Mouse (Mus musculus): ENCODE measurements around the gene Gm42669.
A peak's percentile ranks its signal among the peaks of the same experiment; 100 is the strongest.

Gene Gm42669

GRCm38 (mm10) chr5:107507321-107507720 lies at the start of gene Gm42669:
TSS of gene Gm42669 (plus strand) at chr5:107507621.
- no peak for DNase-seq (ENCODE audit: low spot score in 2 of 2)

- no peak for DNase-seq (ENCODE audit: low spot score in 2 of 2)
These were observed 45.0 kb upstream of the Gm42669 start for GRCm38 (mm10) chr5:107462147-107463076.

GRCm38 (mm10) chr5:107466501-107466900 lies 40.9 kb upstream of the Gm42669 start:
- no peak for DNase-seq (ENCODE audit: low spot score in 2 of 2)

- no peak for DNase-seq (ENCODE audit: low spot score in 2 of 2)
These were observed 40.3 kb upstream of the Gm42669 start for GRCm38 (mm10) chr5:107467098-107467497.

- DNase-seq (ENCODE audit: low spot score in 2 of 2): peak; percentile 26 to 35
These were observed 36.7 kb upstream of the Gm42669 start for GRCm38 (mm10) chr5:107470600-107471329.

GRCm38 (mm10) chr5:107480194-107480593 lies 27.2 kb upstream of the Gm42669 start:
- DNase-seq (ENCODE audit: low spot score in 2 of 2): no peak

- DNase-seq (ENCODE audit: low spot score in 2 of 2): no peak
These were observed 18.4 kb upstream of the Gm42669 start for GRCm38 (mm10) chr5:107488996-107489395.

GRCm38 (mm10) chr5:107491036-107491435 lies 16.4 kb upstream of the Gm42669 start:
- DNase-seq (ENCODE audit: low spot score in 2 of 2): no peak

- DNase-seq (ENCODE audit: low spot score in 2 of 2): no peak
These were observed 14.9 kb upstream of the Gm42669 start for GRCm38 (mm10) chr5:107492471-107492870.

GRCm38 (mm10) chr5:107494759-107495158 lies 12.7 kb upstream of the Gm42669 start:
- no peak for DNase-seq (ENCODE audit: low spot score in 2 of 2)

- DNase-seq (ENCODE audit: low spot score in 2 of 2): no peak
These were observed 11.4 kb upstream of the Gm42669 start for GRCm38 (mm10) chr5:107496047-107496446.

- DNase-seq (ENCODE audit: low spot score in 2 of 2): no peak
These were observed 9.6 kb upstream of the Gm42669 start for GRCm38 (mm10) chr5:107497519-107498501.

GRCm38 (mm10) chr5:107498806-107499310 lies 8.6 kb upstream of the Gm42669 start:
- DNase-seq (ENCODE audit: low spot score in 2 of 2): no peak

- DNase-seq (ENCODE audit: low spot score in 2 of 2): no peak
These were observed 7.4 kb upstream of the Gm42669 start for GRCm38 (mm10) chr5:107499891-107500535.

GRCm38 (mm10) chr5:107500741-107501140 lies 6.7 kb upstream of the Gm42669 start:
- no peak for DNase-seq (ENCODE audit: low spot score in 2 of 2)

GRCm38 (mm10) chr5:107510503-107510902 lies 3.1 kb downstream of the Gm42669 start:
- DNase-seq (ENCODE audit: low spot score in 2 of 2): no peak

- no peak for DNase-seq (ENCODE audit: low spot score in 2 of 2)
These were observed 3.9 kb downstream of the Gm42669 start for GRCm38 (mm10) chr5:107511326-107511725.

- DNase-seq (ENCODE audit: low spot score in 2 of 2): peak; percentile 51 to 86
These were observed 6.2 kb downstream of the Gm42669 start for GRCm38 (mm10) chr5:107513583-107513982.

- DNase-seq (ENCODE audit: low spot score in 2 of 2): no peak
These were observed 8.0 kb downstream of the Gm42669 start for GRCm38 (mm10) chr5:107515453-107515852.

- no peak for DNase-seq (ENCODE audit: low spot score in 2 of 2)
These were observed 8.7 kb downstream of the Gm42669 start for GRCm38 (mm10) chr5:107516087-107516486.

- DNase-seq (ENCODE audit: low spot score in 2 of 2): no peak
These were observed 11.2 kb downstream of the Gm42669 start for GRCm38 (mm10) chr5:107518602-107519001.
